Mouse (Mus musculus) kidney, adult 11 months (tissue): ENCODE results near the gene Mvb12b.

Source experiments
- DNase-seq: peaks from one replicate; pipeline ENCODE4 v3.0.0; 2022

The Mvb12b gene

GRCm38 (mm10) chr2:33772439-33772838 is 115.3 kb downstream of the Mvb12b start:
- no peak for DNase-seq

DNA sequence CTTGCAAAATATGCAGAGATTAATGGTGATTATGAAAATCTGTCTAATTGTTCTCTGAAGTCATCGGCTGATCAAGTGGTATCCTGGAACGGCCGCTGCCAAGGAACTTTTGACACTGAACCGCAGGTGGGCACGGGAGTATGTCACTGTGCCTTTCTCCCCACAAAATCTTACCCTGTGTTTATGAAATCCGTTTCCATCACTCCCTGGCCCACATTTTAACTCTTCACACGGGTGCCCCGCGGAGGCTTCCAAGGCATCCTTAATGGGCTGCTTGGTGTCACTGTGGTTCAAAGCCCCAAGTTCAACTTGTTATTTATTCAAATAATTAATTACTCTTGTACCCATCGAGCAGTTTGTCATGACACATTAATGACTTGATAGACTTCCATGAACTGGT is 116.4 kb downstream of the Mvb12b start:
- DNase-seq = no peak

DNA sequence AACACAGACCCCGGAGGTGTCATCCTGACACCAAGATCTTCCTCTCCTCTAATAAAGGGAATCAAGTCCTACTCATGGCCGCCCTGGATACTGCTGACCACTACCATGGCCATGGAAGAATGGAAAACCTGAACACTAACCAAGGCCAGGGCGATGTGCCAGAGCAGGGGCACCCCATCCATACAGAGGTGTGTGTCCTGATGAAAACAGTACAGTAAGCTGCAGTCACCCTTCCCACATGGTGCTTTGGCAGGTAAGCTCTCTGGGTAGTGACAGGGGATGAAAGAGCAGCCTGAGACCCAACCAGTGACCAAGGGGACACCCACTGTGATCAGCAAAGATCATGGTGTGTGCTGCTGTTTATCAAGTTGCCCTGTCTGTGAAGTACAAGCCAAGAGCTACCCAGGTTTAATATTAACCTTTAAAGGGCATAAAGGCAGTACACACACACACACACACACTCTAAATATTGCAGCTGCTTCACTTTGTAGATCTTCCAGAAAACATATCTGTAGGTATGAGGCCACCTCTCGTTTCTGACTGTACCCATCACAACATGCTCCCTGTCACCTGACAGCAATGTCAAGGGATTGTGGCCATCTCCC is 117.1 kb downstream of the Mvb12b start:
- DNase-seq = peak; percentile 54

DNA sequence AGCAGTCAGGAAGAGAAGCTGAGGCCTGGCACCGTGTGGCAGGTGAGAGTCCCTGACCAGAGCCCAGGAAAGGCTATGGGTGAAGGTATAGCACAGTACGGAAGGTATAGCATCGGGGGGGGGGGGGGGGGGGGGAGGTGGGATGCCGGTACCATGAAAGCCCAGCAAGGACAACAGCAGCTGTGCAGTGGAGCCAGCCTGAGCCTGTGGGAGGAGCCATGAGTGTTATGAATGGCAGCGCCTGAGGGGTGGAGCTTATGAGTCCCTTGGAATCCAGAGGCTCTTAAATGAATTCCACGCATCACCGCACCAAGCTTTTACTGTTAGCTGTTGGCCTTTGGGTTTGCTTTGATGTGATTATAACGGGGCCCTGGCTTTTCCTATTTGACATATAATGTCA is 123.3 kb downstream of the Mvb12b start:
- peak; percentile 46 for DNase-seq

DNA sequence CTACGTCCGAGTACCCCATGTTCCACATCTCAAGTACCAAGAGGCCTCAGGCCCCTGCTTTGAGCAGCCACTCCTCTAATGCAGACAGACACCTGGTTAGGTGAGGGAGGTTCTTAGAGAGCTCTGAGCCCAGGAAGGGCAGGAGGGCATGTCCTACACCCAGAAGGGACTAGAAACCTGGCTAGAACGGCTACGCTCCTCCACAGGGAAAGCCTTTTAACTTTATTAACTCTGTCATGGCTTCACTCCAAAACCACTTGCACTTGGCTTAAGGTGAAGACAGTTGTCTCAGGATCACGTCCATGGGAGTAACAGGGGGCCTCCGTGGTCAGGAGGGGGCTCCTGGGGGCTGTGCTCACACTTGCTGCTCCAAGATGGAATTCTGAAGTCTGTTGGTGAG is 125.5 kb downstream of the Mvb12b start:
- DNase-seq = peak; percentile 71

GRCm38 (mm10) chr2:33760571-33760991 is 127.2 kb downstream of the Mvb12b start:
- no peak for DNase-seq

DNA sequence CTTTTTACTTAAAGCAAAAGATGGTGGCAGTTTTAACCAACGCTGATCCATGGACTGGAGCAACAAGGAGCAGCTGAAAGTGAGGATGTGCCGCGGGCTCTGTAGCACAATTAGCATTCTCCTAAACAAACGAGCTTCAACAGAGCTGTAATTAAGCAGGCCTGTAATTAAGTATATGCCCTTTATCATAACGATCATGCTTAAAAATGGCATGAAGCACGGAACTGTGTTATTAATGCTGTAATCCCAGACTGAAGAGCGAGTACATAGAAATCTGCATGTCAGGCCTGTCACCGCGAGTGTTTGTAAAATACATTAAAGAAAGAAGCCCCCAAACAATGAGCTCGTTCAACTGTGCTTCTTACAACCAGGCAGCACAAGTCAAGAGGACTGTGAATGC is 128.3 kb downstream of the Mvb12b start:
- DNase-seq = no peak

DNA sequence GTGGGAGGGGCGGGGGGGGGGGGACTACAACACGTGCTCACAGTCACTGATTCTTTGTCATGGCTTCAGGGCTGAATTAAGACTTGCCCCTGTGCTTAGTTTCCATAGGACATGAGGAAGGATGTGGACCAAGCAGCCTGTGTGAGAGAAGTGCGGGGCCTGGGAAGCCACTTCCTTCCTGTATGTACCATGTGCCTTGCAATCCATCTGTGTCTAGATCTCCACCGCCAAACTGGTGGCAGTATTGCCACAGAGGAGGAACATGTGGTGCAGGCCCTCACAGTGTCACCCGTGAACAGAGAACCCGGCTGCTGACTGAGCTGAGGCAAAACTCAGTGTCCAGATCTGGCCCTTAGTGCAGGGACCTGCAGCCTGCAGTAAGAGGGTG is 132.1 kb downstream of the Mvb12b start:
- no peak for DNase-seq

DNA sequence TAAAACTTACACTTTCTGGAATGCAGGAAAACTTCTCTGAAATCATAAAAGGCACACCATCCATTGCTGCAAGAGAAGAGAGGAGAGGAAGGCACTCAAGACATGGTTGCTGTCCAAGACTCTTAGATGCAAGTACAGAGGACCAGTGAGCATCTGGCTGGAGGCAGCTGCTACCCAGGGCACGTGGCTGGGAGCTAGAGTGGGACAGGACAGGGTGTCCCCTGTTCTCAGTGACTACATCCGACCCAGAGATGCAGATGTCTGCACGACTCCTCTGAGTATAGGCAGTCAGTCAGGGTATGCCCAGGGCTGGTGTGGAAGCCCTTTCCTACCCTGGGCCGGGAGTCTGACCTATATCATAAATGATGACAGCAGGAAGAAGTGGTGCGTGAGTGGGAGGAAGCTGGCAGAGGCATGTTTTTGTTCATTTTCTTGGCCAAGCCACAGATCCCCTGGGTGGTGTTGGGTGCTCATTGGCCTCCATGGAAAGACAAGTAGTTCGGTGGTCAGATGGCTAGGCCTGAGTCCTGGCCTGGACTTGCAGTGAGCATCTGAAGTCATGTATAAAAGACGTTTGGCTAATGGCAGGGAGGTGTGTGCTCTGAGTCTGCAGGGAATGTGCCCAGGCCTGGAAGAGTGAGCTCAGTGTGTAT is 132.6 kb downstream of the Mvb12b start:
- no peak for DNase-seq

DNA sequence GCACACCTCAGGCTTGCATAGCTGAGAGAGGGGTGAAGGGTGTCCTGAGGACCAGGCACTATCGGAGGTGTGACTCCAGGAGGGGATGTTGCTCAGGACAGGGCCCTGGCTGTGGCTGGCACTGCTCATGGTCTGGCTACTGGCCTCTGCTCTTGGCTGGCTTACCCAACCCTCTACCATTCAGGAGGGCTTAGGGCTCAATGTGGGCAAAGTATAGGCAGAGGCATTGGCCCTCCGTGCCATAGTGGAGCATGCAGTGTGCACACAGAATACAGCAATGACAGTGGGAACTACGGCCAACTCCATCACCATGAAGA is 133.5 kb downstream of the Mvb12b start:
- no peak for DNase-seq

GRCm38 (mm10) chr2:33753630-33754316 is 134.0 kb downstream of the Mvb12b start:
- peak; percentile 80 for DNase-seq

DNA sequence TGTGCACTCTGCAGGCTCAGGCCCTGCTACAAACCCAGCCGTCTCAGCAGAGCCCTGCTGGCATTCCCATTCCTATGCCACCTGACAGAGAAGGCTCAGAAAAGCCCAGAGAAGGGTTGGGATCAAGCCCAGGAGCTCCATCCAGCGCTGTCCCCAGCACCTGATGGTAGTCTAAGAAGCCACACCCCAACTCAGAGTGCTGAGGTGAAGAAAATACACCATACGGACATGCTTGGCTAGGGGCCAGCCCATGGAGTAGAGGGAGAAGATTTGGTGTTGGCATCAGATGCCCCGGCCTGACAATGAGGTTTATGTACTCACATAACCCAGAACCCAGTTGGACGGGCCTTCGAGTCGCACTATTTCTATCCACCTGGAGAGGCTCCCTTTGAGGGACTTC is 137.1 kb downstream of the Mvb12b start:
- no peak for DNase-seq

- DNase-seq = peak; percentile 73
Measured at GRCm38 (mm10) chr2:33746471-33746870, 141.3 kb downstream of the Mvb12b start.

DNA sequence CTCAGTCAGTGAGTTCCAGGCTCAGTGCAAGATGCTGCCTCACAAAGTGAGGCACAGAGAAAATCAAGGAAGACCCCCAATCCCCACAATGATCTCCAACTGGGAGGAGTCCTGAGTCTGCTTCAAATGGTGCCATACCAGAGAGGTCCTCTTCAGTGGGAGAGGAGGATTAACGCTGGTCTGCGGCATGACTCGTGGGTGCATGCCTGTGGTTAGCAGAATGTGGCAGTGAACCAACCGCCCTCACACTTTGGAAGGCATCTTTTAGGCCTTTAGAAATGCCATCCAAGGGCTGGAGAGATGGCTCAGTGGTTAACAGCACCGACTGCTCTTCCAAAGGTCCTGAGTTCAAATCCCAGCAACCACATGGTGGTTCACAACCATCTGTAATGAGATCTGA is 142.0 kb downstream of the Mvb12b start:
- no peak for DNase-seq

DNA sequence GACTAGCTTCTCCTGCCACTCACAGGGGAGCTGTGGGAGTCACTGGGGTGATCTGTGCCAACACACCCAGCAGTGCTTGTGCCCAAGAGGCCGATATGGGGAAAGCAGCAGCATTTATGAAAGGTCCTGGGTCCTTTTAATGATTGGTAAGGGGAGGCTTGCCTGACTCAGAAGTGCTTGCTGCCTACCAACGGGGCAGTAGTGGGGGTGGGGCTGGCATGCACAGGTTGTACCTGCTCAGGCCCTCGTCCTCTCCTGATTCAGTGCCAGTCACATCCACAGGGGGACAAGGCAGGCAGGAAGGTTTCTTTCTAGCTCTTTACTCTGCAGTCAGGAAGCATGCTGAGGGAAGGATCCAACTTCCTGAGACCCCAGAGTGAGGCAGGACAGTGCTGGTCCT is 150.6 kb downstream of the Mvb12b start:
- DNase-seq = no peak

DNA sequence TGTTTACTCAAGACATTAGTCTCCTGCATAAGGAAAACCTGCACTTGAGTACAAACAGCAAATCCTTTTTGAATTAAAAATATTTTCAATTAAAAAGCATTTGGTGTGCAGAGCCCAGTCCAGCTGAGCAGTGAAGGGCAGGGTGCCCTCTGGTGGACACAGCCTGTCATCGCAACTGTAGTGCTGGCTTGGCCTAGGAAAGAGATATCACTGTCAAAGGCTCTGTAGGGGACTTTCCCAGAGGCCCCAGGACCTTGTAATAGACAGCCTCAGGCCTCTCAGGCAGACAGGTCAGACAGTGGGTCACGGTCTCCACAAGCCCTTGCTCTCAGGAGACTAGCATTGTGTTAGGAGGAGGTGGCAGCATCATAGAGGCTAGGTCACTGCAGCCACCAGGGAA is 151.0 kb downstream of the Mvb12b start:
- DNase-seq = peak; percentile 26

- DNase-seq = peak; percentile 41
Measured at GRCm38 (mm10) chr2:33734781-33735485, 152.8 kb downstream of the Mvb12b start.

GRCm38 (mm10) chr2:33729701-33730100 is 158.0 kb downstream of the Mvb12b start:
- DNase-seq = no peak

DNA sequence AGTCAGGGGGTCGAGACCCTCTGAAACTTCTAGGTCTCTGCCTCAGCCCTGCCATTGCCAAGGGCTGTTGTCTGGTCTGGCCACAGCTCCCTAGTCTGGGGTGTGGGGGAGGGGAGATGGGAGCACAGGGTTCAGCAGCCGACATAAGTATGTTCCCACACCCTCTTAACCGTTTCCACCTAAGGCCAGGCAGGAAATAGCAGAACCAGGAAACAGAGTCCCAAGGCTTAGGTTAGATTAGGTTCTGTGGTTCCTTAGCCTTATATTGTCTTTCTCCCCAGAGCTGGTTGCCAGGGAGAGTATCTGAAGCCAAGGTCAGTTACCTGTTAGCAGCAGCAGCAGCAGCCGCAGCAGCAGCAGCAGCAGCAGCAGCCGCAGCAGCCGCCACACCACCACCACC is 160.5 kb downstream of the Mvb12b start:
- DNase-seq = no peak

DNA sequence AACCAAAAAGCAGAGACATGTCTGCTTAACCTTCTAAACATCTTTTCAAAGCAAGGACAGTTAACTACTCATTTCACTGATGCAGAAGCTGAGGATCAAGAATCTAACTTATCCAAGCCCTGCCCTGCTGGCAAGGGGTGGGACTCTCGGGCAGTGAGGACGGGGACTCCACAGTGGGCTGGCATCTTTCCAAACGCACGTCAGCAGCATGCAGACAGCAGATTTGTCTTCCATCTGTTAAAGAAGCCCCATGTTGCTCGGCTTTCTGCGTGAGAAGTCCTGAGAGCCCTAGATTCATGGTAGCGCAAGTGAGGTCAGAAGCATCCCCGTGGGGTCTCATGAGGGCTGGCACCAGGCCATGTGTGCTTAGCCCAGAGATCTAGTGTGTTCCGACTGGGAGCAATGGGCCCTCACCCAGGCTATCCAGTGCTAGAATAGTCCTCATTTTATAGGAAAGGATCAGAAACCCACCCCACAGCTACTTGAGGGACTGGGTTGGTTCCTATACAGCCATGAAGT is 167.3 kb downstream of the Mvb12b start:
- no peak for DNase-seq

DNA sequence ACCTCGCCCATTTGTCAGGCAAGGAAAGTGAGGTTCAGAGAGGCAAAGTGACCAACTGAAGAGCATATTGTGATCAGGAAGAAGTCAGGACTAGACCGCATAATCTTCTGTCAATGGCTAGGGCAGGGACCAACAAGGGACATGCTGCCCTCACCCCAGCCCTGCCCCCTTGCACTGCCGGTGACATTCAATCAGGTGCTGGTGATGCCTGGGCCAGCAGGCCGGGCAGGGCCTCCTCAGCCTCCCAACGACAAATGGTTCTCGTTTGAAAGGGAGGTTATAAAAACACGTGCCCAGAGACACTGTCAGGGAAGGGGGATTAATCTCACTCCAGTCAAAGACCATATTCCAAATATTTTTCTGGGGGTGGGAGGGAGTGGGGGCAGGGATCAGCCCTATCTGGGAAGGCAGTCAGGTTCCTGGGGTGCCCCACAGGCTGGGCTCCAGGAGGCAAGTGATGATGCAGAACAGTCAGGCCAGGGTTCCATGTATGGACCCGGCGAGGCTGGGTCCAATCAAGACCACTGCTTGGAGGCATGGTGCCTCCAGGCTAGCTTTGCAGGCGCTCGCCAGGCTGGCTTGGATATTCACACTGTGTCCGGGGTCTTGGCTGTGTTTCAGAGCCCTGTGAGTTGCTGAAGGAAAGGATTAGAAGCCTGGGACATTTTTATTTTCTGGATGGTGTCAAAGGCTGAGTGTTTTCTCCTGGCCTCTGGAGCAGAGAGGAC is 168.2 kb downstream of the Mvb12b start:
- no peak for DNase-seq

DNA sequence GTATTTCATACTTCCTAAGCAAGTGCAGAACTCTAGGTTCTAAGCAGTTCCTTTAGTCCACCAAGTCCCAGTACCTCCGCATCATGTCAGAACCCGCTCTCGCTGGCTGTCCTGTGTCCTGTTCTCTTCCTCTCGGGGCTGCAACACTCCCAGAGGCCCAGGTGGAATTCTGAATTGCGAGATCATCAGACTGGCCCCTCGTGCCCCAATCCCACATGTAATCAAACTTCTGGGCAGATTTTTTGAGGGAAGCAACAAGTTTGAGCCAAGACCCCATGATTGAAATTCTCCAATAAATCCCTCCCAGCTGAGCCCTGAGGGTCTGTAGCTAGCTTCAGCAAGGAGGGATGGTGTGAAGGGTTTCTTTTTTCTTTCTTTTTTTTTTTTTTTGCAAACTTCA is 169.2 kb downstream of the Mvb12b start:
- no peak for DNase-seq

DNA sequence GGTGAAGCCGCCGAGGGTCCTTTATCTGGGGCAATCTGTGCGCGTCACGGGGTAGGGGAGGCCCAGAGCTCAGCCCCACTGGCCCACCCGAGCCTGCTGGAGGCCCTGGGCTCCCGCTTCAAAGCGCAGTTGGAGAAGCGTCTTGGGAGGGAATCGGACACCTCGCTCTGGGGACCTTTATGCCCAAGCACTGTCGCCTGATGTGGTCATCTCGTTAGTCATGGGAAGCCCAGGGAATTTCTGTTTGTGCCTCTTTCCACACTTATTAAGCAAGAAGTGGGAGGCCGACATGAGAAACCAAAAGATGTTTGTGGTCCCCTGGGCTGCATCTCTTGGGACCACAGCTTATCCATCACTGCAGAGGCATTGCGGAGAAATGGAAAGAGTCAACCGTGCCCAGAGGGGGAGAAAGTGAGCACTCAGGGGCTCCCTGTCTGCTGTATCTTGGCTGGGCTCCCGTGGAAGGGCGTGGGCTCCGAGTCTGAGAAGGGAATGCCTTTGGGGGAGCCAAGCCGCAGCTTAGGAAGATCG is 169.9 kb downstream of the Mvb12b start:
- no peak for DNase-seq
